Mouse (Mus musculus) lung, postnatal 0 days (tissue): ENCODE measurements at regions not wholly inside any gene's neighbourhood (a gene's known extent, or its start where the extent isn't known, plus 50 kb on each side); places are given as distances from the start of the nearest gene placed in this dataset.

Experiments used
- CTCF ChIP-seq: IDR thresholded peaks from 2 replicates; pipeline ENCODE4 v1.5.1; 2016; ENCODE audit warnings: antibody characterized with exemption, mild to moderate bottlenecking
- EP300 ChIP-seq: IDR thresholded peaks from 2 replicates; pipeline ENCODE4 v1.6.1; 2016; ENCODE audit warnings: antibody characterized with exemption, mild to moderate bottlenecking, control low read depth

GRCm38 (mm10) chr1:155474973-155475372 is 57.8 kb upstream of the Xpr1 start:
- TF ChIP-seq EP300 (peak; percentile 69), CTCF (no peak)
